Mouse (Mus musculus): ENCODE results near the gene Fgfr4. TPM values are rescaled to one million over a fixed set of nuclear protein-coding genes. Genes with fewer than 3 reads are reported as not detected.

The Fgfr4 gene
- total RNA-seq (2012; rRNA removed): 1.8 and 2.4 TPM in 2 replicates

GRCm38 (mm10) chr13:55152621-55153415, at the start of gene Fgfr4:
Gene Fgfr4 (plus strand): TSS chr13:55152640.
- in situ Hi-C loops (cut with MboI; ENCODE audit: low sequenced_read_pairs in 2 of 2, unreplicated experiment in 2 of 2): no loop called here
- peaks cover 0 to 13% of the 10 kb centered on the region in 2 experiments; a peak in 1 of 4 replicates for H3K4me1 ChIP-seq (ENCODE audit: control insufficient read depth in 2 of 2, insufficient read depth in 2 of 2, low read length in 2 of 2, poor library complexity in 1 of 2)
- H3K27ac ChIP-seq (ENCODE audit: insufficient read depth, low read depth, low read length, poor library complexity, severe bottlenecking): no peak within 1 kb of the TSS
- DNase-seq (ENCODE audit: low read depth, low spot score): peak; percentile 46
- H3K36me3 ChIP-seq (ENCODE audit: control insufficient read depth, insufficient read depth, low read length, poor library complexity, severe bottlenecking): no peaks in the 10 kb centered on the region
- no peaks in the 10 kb centered on the region for H3K9me3 ChIP-seq (ENCODE audit: control insufficient read depth, insufficient read depth, low read depth, low read length)
- H3K4me3 ChIP-seq (ENCODE audit: insufficient read depth in 1 of 2, low read depth in 1 of 2, low read length in 2 of 2, poor library complexity in 1 of 2, severe bottlenecking in 1 of 2): peak within 1 kb of the TSS; percentile 74 to 77
- TF ChIP-seq ZNF384 (IDR thresholded peaks at IDR 0.05; ENCODE audit: low read depth, low read length) (peak; percentile 55; the same call in 1 of the 2 replicates), HCFC1 (IDR thresholded peaks at IDR 0.05; ENCODE audit: borderline replicate concordance, insufficient read depth, low read length) (no peak)
- H3K9ac ChIP-seq (ENCODE audit: insufficient read depth, low read depth, low read length, poor library complexity, severe bottlenecking): peak within 1 kb of the TSS; percentile 60

- Histone ChIP-seq H3K9me3 (ENCODE audit: control insufficient read depth, insufficient read depth, low read depth, low read length) (no peaks in the 10 kb centered on the region), H3K36me3 (ENCODE audit: control insufficient read depth, insufficient read depth, low read length, poor library complexity, severe bottlenecking) (peaks cover 8% of the 10 kb centered on the region; the same call in 1 of the 2 replicates), H3K4me3 (ENCODE audit: insufficient read depth in 1 of 2, low read depth in 1 of 2, low read length in 2 of 2, poor library complexity in 1 of 2, severe bottlenecking in 1 of 2) (no peak overlapping the region), H3K9ac (ENCODE audit: insufficient read depth, low read depth, low read length, poor library complexity, severe bottlenecking) (no peak overlapping the region), H3K27ac (ENCODE audit: insufficient read depth, low read depth, low read length, poor library complexity, severe bottlenecking) (no peak overlapping the region; the same call in 1 of the 2 replicates), H3K4me1 (ENCODE audit: control insufficient read depth in 2 of 2, insufficient read depth in 2 of 2, low read length in 2 of 2, poor library complexity in 1 of 2) (peaks cover 1 to 4% of the 10 kb centered on the region in 2 experiments; a peak in 1 of 4 replicates)
- DNase-seq (ENCODE audit: low read depth, low spot score): no peak
- in situ Hi-C loops (cut with MboI; ENCODE audit: low sequenced_read_pairs in 2 of 2, unreplicated experiment in 2 of 2): no loop called here
- TF ChIP-seq MAFK (IDR thresholded peaks at IDR 0.05; ENCODE audit: insufficient read depth, low read depth, low read length) (no peak), HCFC1 (IDR thresholded peaks at IDR 0.05; ENCODE audit: borderline replicate concordance, insufficient read depth, low read length) (no peak), ZNF384 (IDR thresholded peaks at IDR 0.05; ENCODE audit: low read depth, low read length) (no peak), ZC3H11A (IDR thresholded peaks at IDR 0.05; ENCODE audit: borderline replicate concordance, low read depth, low read length) (no peak), CHD2 (IDR thresholded peaks at IDR 0.05; ENCODE audit: low read depth, low read length) (no peak)
Measured at GRCm38 (mm10) chr13:55103351-55103750, 49.1 kb upstream of the Fgfr4 start.

- no peak within 1 kb of the TSS for H3K27ac ChIP-seq (ENCODE audit: insufficient read depth, low read depth, low read length, poor library complexity, severe bottlenecking)
- DNase-seq (ENCODE audit: low read depth, low spot score): peak; percentile 94
- TF ChIP-seq ZC3H11A (IDR thresholded peaks at IDR 0.05; ENCODE audit: borderline replicate concordance, low read depth, low read length) (no peak), CHD2 (IDR thresholded peaks at IDR 0.05; ENCODE audit: low read depth, low read length) (peak; percentile 94), HCFC1 (IDR thresholded peaks at IDR 0.05; ENCODE audit: borderline replicate concordance, insufficient read depth, low read length) (0 out of 2 replicates have a peak, but pooled peaks have one; percentile 33), MAFK (IDR thresholded peaks at IDR 0.05; ENCODE audit: insufficient read depth, low read depth, low read length) (no peak)
- no peaks in the 10 kb centered on the region for H3K9me3 ChIP-seq (ENCODE audit: control insufficient read depth, insufficient read depth, low read depth, low read length)
- peaks cover 8% of the 10 kb centered on the region; the same call in 1 of the 2 replicates for H3K36me3 ChIP-seq (ENCODE audit: control insufficient read depth, insufficient read depth, low read length, poor library complexity, severe bottlenecking)
- H3K4me3 ChIP-seq (ENCODE audit: insufficient read depth in 1 of 2, low read depth in 1 of 2, low read length in 2 of 2, poor library complexity in 1 of 2, severe bottlenecking in 1 of 2): peak within 1 kb of the TSS; percentile 77 to 94
- peaks cover 1 to 4% of the 10 kb centered on the region in 2 experiments; a peak in 1 of 4 replicates for H3K4me1 ChIP-seq (ENCODE audit: control insufficient read depth in 2 of 2, insufficient read depth in 2 of 2, low read length in 2 of 2, poor library complexity in 1 of 2)
- in situ Hi-C loops (cut with MboI; ENCODE audit: low sequenced_read_pairs in 2 of 2, unreplicated experiment in 2 of 2): no loop called here
- peak within 1 kb of the TSS; percentile 86 for H3K9ac ChIP-seq (ENCODE audit: insufficient read depth, low read depth, low read length, poor library complexity, severe bottlenecking)
Measured at GRCm38 (mm10) chr13:55105045-55105952, 47.1 kb upstream of the Fgfr4 start, which contains the start of gene Zfp346. Gene Zfp346 (plus strand): TSS chr13:55105311.

- Histone ChIP-seq H3K36me3 (ENCODE audit: control insufficient read depth, insufficient read depth, low read length, poor library complexity, severe bottlenecking) (peaks cover 8% of the 10 kb centered on the region; the same call in 1 of the 2 replicates), H3K27ac (ENCODE audit: insufficient read depth, low read depth, low read length, poor library complexity, severe bottlenecking) (no peak overlapping the region), H3K4me1 (ENCODE audit: control insufficient read depth in 2 of 2, insufficient read depth in 2 of 2, low read length in 2 of 2, poor library complexity in 1 of 2) (peaks cover 1 to 4% of the 10 kb centered on the region in 2 experiments; a peak in 1 of 4 replicates), H3K4me3 (ENCODE audit: insufficient read depth in 1 of 2, low read depth in 1 of 2, low read length in 2 of 2, poor library complexity in 1 of 2, severe bottlenecking in 1 of 2) (peak overlapping the region; percentile 77 to 94), H3K9me3 (ENCODE audit: control insufficient read depth, insufficient read depth, low read depth, low read length) (no peaks in the 10 kb centered on the region), H3K9ac (ENCODE audit: insufficient read depth, low read depth, low read length, poor library complexity, severe bottlenecking) (peak overlapping the region; percentile 86)
- no peak for TF ChIP-seq MAFK (IDR thresholded peaks at IDR 0.05; ENCODE audit: insufficient read depth, low read depth, low read length)
- no peak for TF ChIP-seq ZC3H11A (IDR thresholded peaks at IDR 0.05; ENCODE audit: borderline replicate concordance, low read depth, low read length)
- no peak for TF ChIP-seq CHD2 (IDR thresholded peaks at IDR 0.05; ENCODE audit: low read depth, low read length)
- no peak for TF ChIP-seq HCFC1 (IDR thresholded peaks at IDR 0.05; ENCODE audit: borderline replicate concordance, insufficient read depth, low read length)
- no peak for TF ChIP-seq ZNF384 (IDR thresholded peaks at IDR 0.05; ENCODE audit: low read depth, low read length)
- DNase-seq (ENCODE audit: low read depth, low spot score): no peak
- in situ Hi-C loops (cut with MboI; ENCODE audit: low sequenced_read_pairs in 2 of 2, unreplicated experiment in 2 of 2): no loop called here
Measured at GRCm38 (mm10) chr13:55105953-55106691, 46.3 kb upstream of the Fgfr4 start.

All from ES-E14 (cell line).